Mouse (Mus musculus) heart, postnatal 0 days (tissue): Measurements from ENCODE around the gene Ttc30a1.

Experiments
- CTCF ChIP-seq: IDR thresholded peaks from 2 replicates; pipeline ENCODE4 v1.5.1; 2016; ENCODE audit warnings: antibody characterized with exemption, control low read depth, low read depth
- EP300 ChIP-seq: IDR thresholded peaks from 2 replicates; pipeline ENCODE4 v1.6.1; 2016; ENCODE audit warnings: antibody characterized with exemption, low read depth

GRCm38 (mm10) chr2:75929141-75929540 lies 52.6 kb downstream of the Ttc30a1 start:
- TF ChIP-seq CTCF (no peak), EP300 (no peak)
